Mouse (Mus musculus): Measurements from ENCODE around the gene Dus3l.

Gene Dus3l

DNA sequence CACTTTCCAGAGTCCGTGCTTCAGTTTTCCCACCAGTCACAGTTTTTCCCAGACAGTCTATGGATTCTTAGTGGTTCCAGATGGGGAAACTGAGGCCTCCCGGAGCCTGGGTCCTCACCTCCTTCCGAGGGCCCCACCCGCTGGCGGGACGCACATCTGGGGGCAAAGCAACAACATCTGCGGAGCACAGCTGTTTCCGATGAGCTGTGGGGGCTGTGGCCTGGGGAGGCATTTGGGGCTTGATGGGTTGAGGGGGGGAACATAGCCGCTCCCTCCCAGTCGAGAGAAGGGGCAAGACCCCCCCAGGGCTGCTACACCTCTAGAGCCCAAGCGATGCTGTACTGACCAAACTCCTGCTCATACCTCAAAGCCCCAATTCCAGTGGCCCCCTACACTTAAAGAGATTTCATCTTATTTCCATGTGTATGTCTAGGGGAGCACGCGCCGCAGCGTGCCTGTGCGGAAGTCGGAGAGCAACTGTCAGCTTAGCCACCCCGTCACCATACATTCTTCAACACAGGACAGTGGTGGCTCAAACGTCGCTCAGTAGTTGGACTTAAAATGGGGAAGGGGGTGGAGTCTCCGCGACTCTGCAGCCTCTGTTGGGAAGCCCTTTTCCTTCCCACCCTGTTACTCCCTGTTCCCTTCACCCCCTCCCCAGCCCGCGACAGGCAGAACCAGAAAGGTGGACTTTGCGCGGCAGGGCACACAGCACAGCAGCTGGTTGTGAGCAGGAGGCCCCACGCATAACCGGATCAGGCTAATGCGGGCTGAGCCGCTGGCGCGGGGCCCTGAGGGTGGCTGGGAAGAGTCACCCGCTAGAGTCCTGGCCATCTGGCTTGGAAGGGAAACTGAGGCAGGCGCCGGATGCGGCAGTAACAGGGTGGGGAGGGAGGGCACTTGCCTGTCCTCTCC, 10.0 kb upstream of the Dus3l start:
- DNase-seq (ENCODE audit: low read depth, low spot score), result no peak

DNA sequence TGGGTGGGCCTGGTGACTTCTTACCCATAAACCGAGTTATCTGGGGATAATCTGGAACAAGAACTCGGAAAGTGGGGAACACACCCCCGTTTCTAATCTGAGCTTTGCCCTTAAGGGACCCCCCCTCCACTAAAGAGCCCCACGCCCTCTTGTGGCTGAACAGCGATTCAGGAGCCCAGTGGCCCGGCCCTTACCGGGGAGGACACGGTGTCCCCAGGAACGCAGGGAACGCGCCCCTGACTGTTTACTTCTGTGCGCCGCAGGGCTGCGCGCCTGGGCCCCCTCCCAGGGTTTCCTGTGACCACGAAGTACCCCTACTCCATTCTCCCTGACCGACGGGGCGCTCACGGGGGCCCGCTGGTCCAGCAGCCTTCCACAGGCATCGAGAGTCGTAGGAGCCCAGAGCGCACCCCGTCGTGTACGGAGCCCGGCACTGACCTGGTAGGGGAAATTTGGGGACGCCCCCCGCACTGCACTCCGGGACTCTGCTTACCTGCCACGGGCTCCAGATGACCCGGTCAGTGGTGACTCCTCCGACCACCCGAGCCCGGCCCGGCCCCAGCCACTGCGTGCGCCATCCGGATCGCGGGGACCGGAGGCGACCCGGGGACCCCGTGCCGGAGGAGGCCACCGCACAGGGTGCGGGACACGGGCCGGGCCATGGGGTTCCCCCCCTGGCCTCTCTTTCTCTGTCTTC, 7.7 kb upstream of the Dus3l start:
- no peak for DNase-seq (ENCODE audit: low read depth, low spot score)

DNA sequence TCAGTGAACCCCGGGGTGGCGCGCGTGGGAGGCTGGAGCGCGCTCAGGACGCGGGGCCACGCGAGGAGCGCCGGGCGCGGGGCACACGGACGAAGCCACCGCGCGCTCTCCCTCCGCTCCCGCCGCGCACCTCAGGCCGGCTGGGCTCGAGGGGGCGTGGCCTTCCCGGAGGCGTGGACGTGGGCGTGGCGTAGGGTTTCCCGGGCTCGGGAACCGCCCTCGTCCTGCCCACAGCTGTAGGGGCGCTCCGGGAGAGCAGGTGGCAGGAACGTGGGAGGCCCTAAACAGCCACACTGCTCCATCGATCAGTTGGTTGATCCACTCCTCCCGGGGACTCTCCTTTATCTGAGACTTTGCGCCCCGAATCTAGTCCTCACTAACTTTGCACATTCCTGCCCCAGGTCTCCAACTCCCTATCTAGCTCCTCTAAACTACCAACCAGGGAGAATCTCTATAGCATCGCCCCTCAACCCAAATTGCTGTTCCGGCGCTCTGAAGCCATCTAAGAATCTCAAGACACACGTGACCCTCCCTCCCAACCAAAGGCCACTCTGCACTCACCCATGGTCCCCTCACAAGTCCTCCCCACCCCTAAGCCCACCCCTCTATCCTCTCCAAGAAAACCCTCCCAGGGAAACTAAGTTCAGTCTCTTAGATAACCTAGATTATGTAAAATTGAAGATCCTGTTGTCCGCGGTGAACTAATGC, 7.0 kb upstream of the Dus3l start, which contains the start of gene Nrtn:
TSS of gene Nrtn (minus strand) at position 115 of the 708 bp plus-strand sequence.
- DNase-seq (ENCODE audit: low read depth, low spot score), result peak; percentile 68

- DNase-seq (ENCODE audit: low read depth, low spot score), result no peak
Measured at GRCm38 (mm10) chr17:56758132-56758531, 6.4 kb upstream of the Dus3l start.

- DNase-seq (ENCODE audit: low read depth, low spot score), result no peak
Measured at GRCm38 (mm10) chr17:56759261-56759660, 5.3 kb upstream of the Dus3l start.

DNA sequence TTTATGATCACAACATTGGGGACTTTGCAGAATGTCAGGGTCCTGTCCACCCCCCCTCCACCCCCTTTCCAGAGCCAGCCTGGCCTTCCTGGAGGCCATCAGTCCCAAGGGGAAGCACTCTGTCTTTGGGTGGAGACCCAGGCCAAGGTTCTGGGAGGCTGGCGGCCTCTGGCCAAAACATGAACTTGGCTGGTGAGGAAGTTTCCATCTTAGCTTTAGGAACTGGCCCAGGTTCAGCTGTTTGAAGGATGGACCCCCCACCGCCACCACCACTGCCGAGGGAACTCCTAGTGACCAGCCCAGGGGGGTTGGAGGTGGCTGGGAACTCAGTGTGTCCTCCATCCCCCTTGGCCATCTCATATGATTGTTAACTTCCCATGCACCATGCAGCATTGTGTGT, 3.5 kb upstream of the Dus3l start:
- DNase-seq (ENCODE audit: low read depth, low spot score), result no peak

DNA sequence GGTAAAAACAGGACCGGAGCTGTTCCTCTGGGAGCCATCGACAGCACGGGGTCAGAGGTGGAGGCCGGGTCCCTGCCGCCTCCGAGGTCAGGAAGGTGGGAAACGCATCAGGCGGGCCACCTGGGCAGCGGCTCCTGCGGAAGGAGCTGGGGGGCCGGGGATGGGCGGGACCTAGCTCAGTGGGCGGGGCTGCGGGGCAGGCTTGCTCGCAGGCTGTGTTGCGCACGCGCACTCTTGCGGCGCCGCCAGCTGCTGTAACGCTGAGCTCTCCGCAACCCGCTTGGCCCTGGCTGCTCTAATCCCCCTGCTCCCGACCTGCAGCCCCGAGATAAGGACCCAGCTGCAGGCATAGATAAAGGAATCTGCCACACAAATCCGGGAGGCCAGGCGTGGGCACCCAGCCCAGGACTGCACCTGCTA, 2.6 kb upstream of the Dus3l start:
- peak; percentile 90 for DNase-seq (ENCODE audit: low read depth, low spot score)

DNA sequence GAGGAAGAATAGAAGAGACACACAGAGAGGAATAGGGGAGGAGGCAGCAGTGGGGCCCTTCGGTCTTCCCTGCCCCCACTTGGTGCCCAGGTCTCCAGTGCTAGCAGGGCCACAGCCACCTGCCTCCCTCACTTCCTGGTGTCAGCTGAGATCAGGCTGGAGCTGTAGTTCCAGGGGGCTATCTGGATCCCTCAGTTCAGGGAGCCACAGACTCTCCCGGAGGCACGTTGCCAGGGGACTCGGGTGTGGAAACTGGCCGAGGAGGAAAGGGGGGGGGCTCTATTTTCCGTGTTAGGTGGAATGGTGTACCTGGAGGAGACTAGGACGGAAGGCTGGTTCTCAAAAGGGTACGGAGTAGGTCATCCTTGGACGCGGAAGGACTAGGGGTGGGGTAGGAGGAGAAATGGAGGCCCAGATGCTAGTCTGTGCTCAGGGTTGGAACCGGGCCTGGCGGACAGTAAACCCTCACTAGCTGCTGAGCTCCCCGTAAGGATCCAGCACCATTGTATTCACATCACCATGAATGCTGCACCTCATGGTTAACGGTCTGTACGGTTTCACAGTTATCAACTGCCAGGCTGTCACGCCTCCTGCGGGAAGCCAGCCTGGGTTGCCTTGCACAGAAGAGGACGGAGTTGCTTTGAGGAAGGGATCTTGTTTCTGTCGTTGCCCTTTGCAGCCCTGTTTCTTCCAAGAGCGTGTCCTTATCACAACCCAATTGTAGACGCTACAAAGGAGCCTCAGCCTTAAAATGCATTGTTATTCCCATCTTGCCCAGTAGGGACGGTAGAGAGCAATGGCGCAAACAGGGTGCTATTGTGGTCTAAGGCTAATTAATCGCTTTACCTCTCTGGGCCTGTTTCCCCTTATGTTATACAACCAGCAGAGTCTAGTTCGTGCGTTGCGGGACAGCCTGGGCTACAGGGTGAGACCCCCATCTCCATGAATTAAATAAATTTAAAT, 1.5 kb upstream of the Dus3l start:
- DNase-seq (ENCODE audit: low read depth, low spot score), result peak; percentile 61

DNA sequence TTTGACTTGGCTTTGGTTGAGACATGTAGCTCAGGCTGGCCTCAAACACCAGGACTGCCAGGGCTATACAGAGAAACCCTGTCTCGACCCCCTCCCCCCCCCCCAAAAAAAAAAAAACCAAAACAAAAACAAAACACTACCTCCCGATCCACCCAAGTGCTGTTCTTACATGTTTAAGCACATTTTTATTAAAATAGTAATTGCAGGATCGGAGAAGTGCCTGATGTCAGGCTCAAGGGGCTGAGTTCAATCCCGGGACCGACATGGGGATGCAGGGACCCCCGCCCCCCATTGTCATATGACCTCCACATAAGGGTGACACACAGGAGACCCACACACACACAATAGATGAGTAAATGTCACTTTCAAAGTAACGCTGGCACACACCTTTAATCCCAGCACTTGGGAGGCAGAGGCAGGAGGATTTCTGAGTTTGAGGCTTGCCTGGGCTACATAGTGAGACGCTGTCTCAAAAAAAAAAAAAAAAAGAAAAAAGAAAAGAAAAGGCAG, 761 bp upstream of the Dus3l start:
- DNase-seq (ENCODE audit: low read depth, low spot score), result no peak

DNA sequence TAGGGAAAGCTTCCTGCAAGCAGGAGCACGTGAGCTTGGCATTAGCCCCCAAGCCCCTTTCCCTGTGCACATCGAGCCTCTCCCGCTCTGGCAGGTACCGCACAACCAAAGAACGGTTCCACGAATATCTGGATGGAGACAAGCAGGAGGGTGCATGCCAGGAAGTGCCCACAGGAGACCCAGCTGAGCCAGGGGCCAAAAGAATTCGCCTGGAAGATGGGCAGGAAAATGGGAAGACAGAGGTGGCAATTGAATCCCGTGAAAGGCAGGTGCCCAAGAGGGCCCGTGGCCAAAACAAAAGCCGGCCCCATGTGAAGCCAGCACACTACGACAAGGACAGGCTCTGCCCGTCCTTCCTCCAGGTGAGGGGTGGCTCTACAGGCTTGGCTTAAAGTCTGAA, 874 bp downstream of the Dus3l start:
- DNase-seq (ENCODE audit: low read depth, low spot score), result no peak

- no peak for DNase-seq (ENCODE audit: low read depth, low spot score)
Measured at GRCm38 (mm10) chr17:56766631-56767405, 2.3 kb downstream of the Dus3l start.

- no peak for DNase-seq (ENCODE audit: low read depth, low spot score)
Measured at GRCm38 (mm10) chr17:56767531-56768135, 3.1 kb downstream of the Dus3l start.

DNA sequence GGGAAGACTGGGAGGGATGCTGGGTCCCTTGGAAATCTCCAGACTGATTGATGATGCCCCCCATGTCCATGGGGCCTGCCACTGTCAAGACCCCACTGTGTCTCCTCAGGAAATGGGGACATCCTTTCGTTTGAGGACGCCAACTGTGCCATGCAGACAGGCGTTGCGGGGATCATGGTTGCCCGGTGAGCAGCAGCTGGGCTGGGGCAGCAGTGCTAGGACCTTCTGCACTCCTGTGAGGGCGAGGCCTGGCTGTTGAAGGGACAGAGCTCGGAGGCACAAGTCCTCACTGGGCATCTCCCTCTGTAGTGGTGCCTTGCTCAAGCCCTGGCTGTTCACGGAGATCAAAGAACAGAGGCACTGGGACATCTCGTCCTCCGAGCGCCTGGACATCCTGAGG, 4.4 kb downstream of the Dus3l start:
- no peak for DNase-seq (ENCODE audit: low read depth, low spot score)

DNA sequence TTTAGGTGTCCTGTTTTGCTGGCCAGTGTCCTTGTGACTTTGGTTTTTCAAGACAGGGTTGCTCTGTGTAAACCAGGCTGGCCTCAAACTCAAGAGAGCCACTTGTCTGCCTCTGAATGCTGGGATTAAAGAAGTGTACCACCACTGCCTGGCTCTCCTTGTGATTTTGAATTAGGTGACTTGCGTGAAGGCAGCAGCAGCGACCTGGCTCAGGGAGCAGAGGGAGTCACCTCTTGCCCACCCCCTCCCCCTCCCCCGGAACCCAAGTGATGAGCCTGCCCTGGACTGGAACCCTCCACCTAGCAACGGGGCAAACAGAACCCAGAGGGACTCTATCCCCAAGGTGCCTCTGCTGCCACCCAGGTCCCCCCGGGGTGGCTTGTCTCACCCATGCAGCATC, 5.4 kb downstream of the Dus3l start, which contains the start of gene Prr22:
TSS of gene Prr22 (plus strand) at position 301 of the 400 bp plus-strand sequence.
- no peak for DNase-seq (ENCODE audit: low read depth, low spot score)

GRCm38 (mm10) chr17:56777568-56777967, 13.0 kb downstream of the Dus3l start:
- no peak for DNase-seq (ENCODE audit: low read depth, low spot score)

DNA sequence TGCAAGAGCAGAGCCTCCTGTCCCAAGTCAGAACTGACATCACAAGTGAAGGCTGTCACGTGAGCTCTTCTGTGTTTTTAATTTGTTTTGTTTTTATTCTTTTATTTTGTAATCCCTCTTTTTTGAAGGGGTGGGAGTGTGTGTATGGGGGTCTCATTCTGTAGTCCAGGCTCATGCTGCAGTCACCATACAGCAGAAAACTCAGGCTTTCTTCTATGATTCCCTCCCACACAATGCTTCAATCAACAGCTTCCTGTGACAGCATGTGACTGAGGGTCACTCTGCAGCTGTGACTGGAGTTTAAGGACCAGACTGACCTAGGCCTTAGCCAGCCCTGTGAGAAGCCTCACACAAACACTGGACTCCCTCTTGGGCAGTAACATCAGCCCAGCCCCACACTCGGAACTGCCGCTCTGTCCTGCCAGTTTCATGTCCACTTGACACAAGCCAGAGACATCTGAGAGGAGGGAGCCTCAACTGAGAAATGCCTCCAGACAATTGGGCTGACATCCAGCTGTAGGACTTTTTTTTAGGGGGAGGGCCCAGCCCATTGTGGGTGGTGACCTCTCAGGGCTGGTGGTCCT, 14.3 kb downstream of the Dus3l start:
- no peak for DNase-seq (ENCODE audit: low read depth, low spot score)

- no peak for DNase-seq (ENCODE audit: low read depth, low spot score)
Measured at GRCm38 (mm10) chr17:56780291-56780978, 15.9 kb downstream of the Dus3l start.

- no peak for DNase-seq (ENCODE audit: low read depth, low spot score)
Measured at GRCm38 (mm10) chr17:56788886-56789285, 24.3 kb downstream of the Dus3l start.

Data from retina, adult 2 months (tissue).